Comparison of ENCODE assay signal across 17 mouse cellular contexts in the genomic region with DNA sequence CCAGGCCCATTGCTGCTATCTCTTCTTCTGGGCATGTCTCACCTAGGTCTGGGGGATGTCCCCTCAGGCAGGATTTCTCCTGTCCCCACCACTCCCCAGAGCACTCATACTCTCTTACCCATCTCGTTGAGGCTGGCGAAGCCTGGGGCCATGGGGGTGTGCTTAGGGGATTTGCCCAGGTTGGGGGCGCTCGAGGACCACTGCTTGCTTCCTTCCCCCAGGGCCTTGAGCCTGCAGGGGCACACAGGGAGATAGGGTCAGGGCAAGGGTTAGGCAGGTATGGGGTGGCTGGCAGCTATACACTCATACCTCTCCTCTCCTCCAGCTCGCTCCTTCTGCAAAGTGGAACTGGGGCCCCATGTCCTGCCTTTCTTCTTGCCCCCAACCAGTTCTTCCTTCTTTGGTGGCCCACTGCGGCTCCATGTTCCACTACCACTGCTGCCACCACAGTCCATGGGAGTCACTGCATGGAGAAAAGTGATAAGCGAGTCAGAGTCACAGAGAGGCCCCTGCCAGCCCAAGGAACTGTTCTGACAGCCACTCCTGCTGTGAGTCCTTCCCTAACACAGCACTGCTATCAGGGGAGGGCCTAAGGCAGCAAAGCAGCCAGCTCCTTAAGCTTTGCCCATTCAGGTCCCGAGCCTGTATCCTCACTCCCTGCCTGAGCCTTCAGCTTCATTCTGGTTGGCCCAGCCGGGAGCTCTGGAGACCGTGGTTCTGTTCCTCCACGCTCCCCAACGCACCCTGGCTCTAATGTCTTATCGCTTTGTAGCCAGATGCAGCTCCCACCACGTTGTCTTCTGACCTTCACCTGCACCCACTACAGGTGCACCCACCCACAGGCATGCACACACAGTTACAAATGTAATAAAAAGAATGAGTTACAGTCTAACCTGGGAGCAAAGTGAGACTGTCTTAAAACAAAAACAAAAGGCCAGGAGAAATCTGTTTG. TPM values are rescaled to one million over a fixed set of nuclear protein-coding genes. Genes with fewer than 3 reads are reported as not detected.
DNase-seq lines count a peak whose midpoint lies in the region; ATAC-seq and TF ChIP-seq lines count a peak whose summit lies in the region.
"Had no signal": no experiment of that assay in that cellular context is flagged by ENCODE, and none has a peak within 500 bp of the region (broad histone marks: within the 10 kb centered on the region; RNA-seq: fewer than 3 reads in every experiment).

No protein-coding gene starts in this region.

- no peaks in the 10 kb centered on the region for H3K9me3 ChIP-seq in hindbrain, postnatal 0 days (ENCODE audit: low read length)
- H3K9me3 ChIP-seq in hindbrain, embryonic 16.5 days (ENCODE audit: control insufficient read depth, low read length) = no peaks in the 10 kb centered on the region
- H3K9me3 ChIP-seq in E14TG2a.4 (ENCODE audit: low read length) = no peaks in the 10 kb centered on the region
- H3K9me3 ChIP-seq in liver, embryonic 12.5 days (replicated peaks) = no peaks in the 10 kb centered on the region
- H3K9me3 ChIP-seq in limb, embryonic 10.5 days (replicated peaks) = no peaks in the 10 kb centered on the region
- H3K9me3 ChIP-seq: forebrain, embryonic 15.5 days; neural tube, embryonic 12.5 days had no signal

- peak; percentile 29 for DNase-seq in hindbrain, postnatal 0 days (ENCODE audit: low spot score)
- peak; percentile 11 for DNase-seq in MEL-GATA-1-ER (ENCODE audit: extremely low read depth, low read depth)
- no peak for DNase-seq in gastrocnemius, postnatal 4 days (ENCODE audit: low spot score in 2 of 2)
- DNase-seq in adrenal gland, adult 18-20 months (ENCODE audit: low spot score in 2 of 2) = no peak
- DNase-seq in limb, embryonic 10.5 days (ENCODE audit: low spot score) = no peak
- DNase-seq: cerebellum, adult 11-12 months; gastrocnemius, postnatal 25 days; lung, adult 18-20 months had no signal

- H3K4me2 ChIP-seq in hindbrain, postnatal 0 days (ENCODE audit: low read depth, low read length) = no peak overlapping the region
- H3K4me2 ChIP-seq in hindbrain, embryonic 16.5 days (ENCODE audit: low read length) = no peak overlapping the region
- peak overlapping the region; percentile 49 for H3K4me2 ChIP-seq in liver, embryonic 12.5 days
- H3K4me2 ChIP-seq: forebrain, embryonic 15.5 days; neural tube, embryonic 12.5 days had no signal

- no peak overlapping the region for H3K4me3 ChIP-seq in hindbrain, postnatal 0 days (ENCODE audit: low read length)
- H3K4me3 ChIP-seq in hindbrain, embryonic 16.5 days (ENCODE audit: low read length) = no peak overlapping the region
- H3K4me3 ChIP-seq in E14TG2a.4 (replicated peaks; ENCODE audit: low read length) = peak overlapping the region; percentile 72
- H3K4me3 ChIP-seq in liver, embryonic 12.5 days = no peak overlapping the region
- H3K4me3 ChIP-seq in limb, embryonic 10.5 days = no peak overlapping the region
- H3K4me3 ChIP-seq: forebrain, embryonic 15.5 days; neural tube, embryonic 12.5 days had no signal

- H3K36me3 ChIP-seq in hindbrain, postnatal 0 days (ENCODE audit: insufficient read depth, low read length) = peaks cover 24% of the 10 kb centered on the region; the same call in 1 of the 2 replicates
- peaks cover 37% of the 10 kb centered on the region for H3K36me3 ChIP-seq in hindbrain, embryonic 16.5 days (ENCODE audit: control insufficient read depth, insufficient read depth, low read length)
- H3K36me3 ChIP-seq in E14TG2a.4 (ENCODE audit: insufficient read depth, low read length) = 0 out of 2 replicates have a peak, but pooled peaks cover 2% of the 10 kb centered on the region
- H3K36me3 ChIP-seq in liver, embryonic 12.5 days = no peaks in the 10 kb centered on the region
- peaks cover 28% of the 10 kb centered on the region for H3K36me3 ChIP-seq in limb, embryonic 10.5 days

- peak; percentile 41 for TF ChIP-seq CTCF in hindbrain, postnatal 0 days (IDR thresholded peaks at IDR 0.05; ENCODE audit: low read depth)
- TF ChIP-seq CTCF in E14TG2a.4 (conservative IDR thresholded peaks at IDR 0.05; ENCODE audit: low read length) = no peak

- ATAC-seq in hindbrain, postnatal 0 days = no peak
- no peak for ATAC-seq in hindbrain, embryonic 16.5 days
- peak; percentile 90 for ATAC-seq in liver, embryonic 12.5 days
- ATAC-seq: forebrain, embryonic 15.5 days; inflammation-experienced regulatory T-cells, adult 6 months had no signal

- H3K27ac ChIP-seq in hindbrain, postnatal 0 days = no peak overlapping the region
- no peak overlapping the region for H3K27ac ChIP-seq in hindbrain, embryonic 16.5 days (ENCODE audit: low read depth, low read length)
- 0 out of 2 replicates have a peak overlapping the region, but pooled peaks have one; percentile 22 for H3K27ac ChIP-seq in liver, embryonic 12.5 days
- no peak overlapping the region for H3K27ac ChIP-seq in limb, embryonic 10.5 days
- H3K27ac ChIP-seq: forebrain, embryonic 15.5 days; macrophage; neural tube, embryonic 12.5 days had no signal

- 68% methylated on average over 14 of the region's 14 CpGs for WGBS in hindbrain, postnatal 0 days
- WGBS in hindbrain, embryonic 16.5 days = 62% methylated on average over 14 of the region's 14 CpGs
- 29% methylated on average over 14 of the region's 14 CpGs for WGBS in liver, embryonic 12.5 days (ENCODE audit: insufficient replicate concordance)
- WGBS in limb, embryonic 10.5 days = 56% methylated on average over 14 of the region's 14 CpGs

- no peaks in the 10 kb centered on the region for H3K27me3 ChIP-seq in hindbrain, postnatal 0 days (ENCODE audit: insufficient read depth, low read length)
- H3K27me3 ChIP-seq in hindbrain, embryonic 16.5 days (replicated peaks; ENCODE audit: control insufficient read depth, insufficient read depth, low read length) = no peaks in the 10 kb centered on the region; the same call in 1 of the 2 replicates
- peaks cover 79% of the 10 kb centered on the region for H3K27me3 ChIP-seq in E14TG2a.4 (ENCODE audit: insufficient read depth, low read length)
- H3K27me3 ChIP-seq in liver, embryonic 12.5 days (replicated peaks) = peaks cover 72% of the 10 kb centered on the region
- H3K27me3 ChIP-seq in limb, embryonic 10.5 days (ENCODE audit: low read depth, poor library complexity, severe bottlenecking) = peaks cover 71% of the 10 kb centered on the region
- H3K27me3 ChIP-seq: forebrain, embryonic 15.5 days had no signal

- H3K9ac ChIP-seq in hindbrain, postnatal 0 days (replicated peaks; ENCODE audit: low read length) = no peak overlapping the region
- no peak overlapping the region for H3K9ac ChIP-seq in hindbrain, embryonic 16.5 days (ENCODE audit: low read depth, low read length)
- peak overlapping the region; percentile 37 for H3K9ac ChIP-seq in liver, embryonic 12.5 days
- H3K9ac ChIP-seq: forebrain, embryonic 15.5 days had no signal

- H3K4me1 ChIP-seq in hindbrain, postnatal 0 days (ENCODE audit: insufficient read depth, low read length) = no peaks in the 10 kb centered on the region
- H3K4me1 ChIP-seq in hindbrain, embryonic 16.5 days (ENCODE audit: control insufficient read depth, insufficient read depth, low read depth, low read length) = peaks cover 12% of the 10 kb centered on the region; the same call in 1 of the 2 replicates
- peaks cover 46% of the 10 kb centered on the region for H3K4me1 ChIP-seq in E14TG2a.4 (replicated peaks; ENCODE audit: low read depth, low read length)
- H3K4me1 ChIP-seq in liver, embryonic 12.5 days = peaks cover 23% of the 10 kb centered on the region
- peaks cover 8% of the 10 kb centered on the region for H3K4me1 ChIP-seq in limb, embryonic 10.5 days

RNA-seq across cellular contexts. Expression of a gene that starts 5.3 kb away (rescaled TPM):
- 104 and 132 TPM in 2 replicates for total RNA-seq in hindbrain, postnatal 0 days (2014; rRNA removed)
- 124 and 127 TPM in 2 replicates for polyA plus RNA-seq in hindbrain, postnatal 0 days (2015; fragmentation: Nextera tagmentation; extraction: Ambion mirVana)
- polyA plus RNA-seq in hindbrain, embryonic 16.5 days (2015; fragmentation: Nextera tagmentation; extraction: Ambion mirVana) = 86.2 and 99.1 TPM in 2 replicates
- not detected in 2 replicates for polyA plus RNA-seq in liver, embryonic 12.5 days (2016; fragmentation: Nextera tagmentation; extraction: Ambion mirVana)
- total RNA-seq in gastrocnemius, postnatal 4 days (2021) = not detected
- not detected for total RNA-seq in adrenal gland, adult 18-20 months (2021)
- 0.23 TPM in 1 of 2 replicates, not detected in the other for polyA plus RNA-seq in limb, embryonic 10.5 days (2016; fragmentation: Nextera tagmentation; extraction: Ambion mirVana)
- total RNA-seq: gastrocnemius, postnatal 25 days; hematopoietic stem cell, adult 5-6 weeks had no signal
- polyA plus RNA-seq: inflammation-experienced regulatory T-cells, adult 6 months; macrophage; thymus, postnatal 0 days had no signal

RNA-seq across cellular contexts. Expression of a gene that starts 15.4 kb away (rescaled TPM):
- total RNA-seq in hindbrain, postnatal 0 days (2014; rRNA removed) = 141 and 162 TPM in 2 replicates
- polyA plus RNA-seq in hindbrain, postnatal 0 days (2015; fragmentation: Nextera tagmentation; extraction: Ambion mirVana) = 21.4 and 22.9 TPM in 2 replicates
- 17.5 and 18.7 TPM in 2 replicates for polyA plus RNA-seq in hindbrain, embryonic 16.5 days (2015; fragmentation: Nextera tagmentation; extraction: Ambion mirVana)
- polyA plus RNA-seq in liver, embryonic 12.5 days (2016; fragmentation: Nextera tagmentation; extraction: Ambion mirVana) = 5.7 and 6.7 TPM in 2 replicates
- 10 to 100 TPM; 19.2 to 20.0 TPM for total RNA-seq in gastrocnemius, postnatal 4 days (2021)
- 10 to 100 TPM; 30.3 to 33.4 TPM for total RNA-seq in adrenal gland, adult 18-20 months (2021)
- 9.2 and 12.3 TPM in 2 replicates for polyA plus RNA-seq in limb, embryonic 10.5 days (2016; fragmentation: Nextera tagmentation; extraction: Ambion mirVana)

RNA-seq across cellular contexts. Expression of a gene that starts 30.2 kb away (rescaled TPM):
- 3.5 and 5.6 TPM in 2 replicates for total RNA-seq in hindbrain, postnatal 0 days (2014; rRNA removed)
- polyA plus RNA-seq in hindbrain, postnatal 0 days (2015; fragmentation: Nextera tagmentation; extraction: Ambion mirVana) = 8.5 and 8.9 TPM in 2 replicates
- polyA plus RNA-seq in hindbrain, embryonic 16.5 days (2015; fragmentation: Nextera tagmentation; extraction: Ambion mirVana) = 12.0 and 13.6 TPM in 2 replicates
- 0.64 and 0.79 TPM in 2 replicates for polyA plus RNA-seq in liver, embryonic 12.5 days (2016; fragmentation: Nextera tagmentation; extraction: Ambion mirVana)
- total RNA-seq in gastrocnemius, postnatal 4 days (2021) = 1 to 10 TPM; 1.4 to 2.1 TPM
- 1 to 10 TPM; 1.2 to 2.0 TPM for total RNA-seq in adrenal gland, adult 18-20 months (2021)
- polyA plus RNA-seq in limb, embryonic 10.5 days (2016; fragmentation: Nextera tagmentation; extraction: Ambion mirVana) = 2.5 and 3.3 TPM in 2 replicates

Comparison
In these comparisons a context has a peak if more than half of its experiments do, and no peak if none do; other contexts are left out.
1. DNase-seq: peak in hindbrain, postnatal 0 days (single experiment) and MEL-GATA-1-ER (single experiment); none in gastrocnemius, postnatal 4 days (0 of 2), adrenal gland, adult 18-20 months (0 of 2) and limb, embryonic 10.5 days (single experiment).
2. RNA of a gene that starts 5.3 kb away (polyA plus RNA-seq): 124 to 127 TPM in hindbrain, postnatal 0 days and 86.2 to 99.1 TPM in hindbrain, embryonic 16.5 days; 0.23 TPM in limb, embryonic 10.5 days and not detected in liver, embryonic 12.5 days; every median in the first group is over 10 times any median in the second.